ENCODE assay signal across 12 mouse cellular contexts in the genomic region with DNA sequence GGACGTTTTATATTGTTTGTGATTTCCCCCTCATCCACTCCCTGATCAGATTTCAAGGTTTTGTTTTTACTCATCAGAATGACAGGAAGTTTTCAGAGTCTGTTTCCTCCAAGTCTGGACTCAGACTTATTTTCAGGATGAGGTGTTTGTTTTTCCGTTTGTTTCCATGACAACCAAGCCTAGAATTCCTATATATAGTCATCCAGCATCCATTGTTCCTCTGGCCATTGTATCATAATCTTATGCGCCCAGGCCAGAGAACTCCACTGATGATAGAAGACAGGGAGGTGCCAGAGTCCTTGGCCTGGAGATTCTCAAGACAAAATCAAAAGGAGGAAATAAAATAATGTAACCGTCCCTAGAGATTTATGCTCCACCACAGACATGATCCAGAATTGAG.
A peak's percentile ranks its signal among the peaks of the same experiment; 100 is the strongest.
DNase-seq lines count a peak whose midpoint lies in the region; ATAC-seq and TF ChIP-seq lines count a peak whose summit lies in the region.
"Had no signal": no experiment of that assay in that cellular context is flagged by ENCODE, and none has a peak within 500 bp of the region (broad histone marks: within the 10 kb centered on the region; RNA-seq: fewer than 3 reads in every experiment).

No protein-coding gene starts in this region.

- H3K9me3 ChIP-seq in forebrain, embryonic 15.5 days = no peaks in the 10 kb centered on the region
- H3K9me3 ChIP-seq in forebrain, postnatal 0 days (ENCODE audit: low read length) = no peaks in the 10 kb centered on the region
- H3K9me3 ChIP-seq in liver, postnatal 0 days (ENCODE audit: low read length) = no peaks in the 10 kb centered on the region
- no peaks in the 10 kb centered on the region for H3K9me3 ChIP-seq in embryonic facial prominence, embryonic 13.5 days
- H3K9me3 ChIP-seq: embryonic facial prominence, embryonic 12.5 days had no signal

- no peak overlapping the region for H3K4me3 ChIP-seq in forebrain, embryonic 15.5 days
- no peak overlapping the region for H3K4me3 ChIP-seq in forebrain, postnatal 0 days (ENCODE audit: low read depth, low read length)
- no peak overlapping the region for H3K4me3 ChIP-seq in liver, adult 2 months (ENCODE audit: insufficient read depth, low read depth, low read length)
- no peak overlapping the region for H3K4me3 ChIP-seq in liver, postnatal 0 days (ENCODE audit: low read depth, low read length)
- H3K4me3 ChIP-seq in embryonic facial prominence, embryonic 13.5 days = no peak overlapping the region
- H3K4me3 ChIP-seq: embryonic facial prominence, embryonic 12.5 days had no signal

- ATAC-seq in forebrain, embryonic 15.5 days (replicated peaks) = no peak
- ATAC-seq in forebrain, postnatal 0 days = no peak
- ATAC-seq in liver, postnatal 0 days = no peak; the same call in 1 of the 2 replicates
- ATAC-seq in embryonic facial prominence, embryonic 13.5 days (ENCODE audit: insufficient number of reproducible peaks, insufficient read depth, low FRiP score, low TSS enrichment, low read depth) = no peak

- 0 out of 2 replicates have a peak overlapping the region, but pooled peaks have one; percentile 4 for H3K27ac ChIP-seq in forebrain, embryonic 15.5 days (replicated peaks)
- no peak overlapping the region for H3K27ac ChIP-seq in forebrain, postnatal 0 days (ENCODE audit: low read depth, low read length)
- no peak overlapping the region for H3K27ac ChIP-seq in liver, adult 2 months (replicated peaks; ENCODE audit: insufficient read depth, low read depth, low read length)
- no peak overlapping the region for H3K27ac ChIP-seq in liver, postnatal 0 days (ENCODE audit: low read depth)
- H3K27ac ChIP-seq in embryonic facial prominence, embryonic 13.5 days = peak overlapping the region; percentile 33; the same call in 1 of the 2 replicates

- no peak for TF ChIP-seq EP300 in liver, postnatal 0 days (IDR thresholded peaks at IDR 0.05; ENCODE audit: low read depth)

- no peak for TF ChIP-seq CTCF in forebrain, postnatal 0 days (IDR thresholded peaks at IDR 0.05; ENCODE audit: low read depth)
- no peak for TF ChIP-seq CTCF in liver, adult 2 months (IDR thresholded peaks at IDR 0.05; ENCODE audit: low read depth, low read length)
- no peak for TF ChIP-seq CTCF in liver, postnatal 0 days (IDR thresholded peaks at IDR 0.05; ENCODE audit: low read depth)

- no peak overlapping the region for H3K9ac ChIP-seq in forebrain, embryonic 15.5 days (replicated peaks)
- H3K9ac ChIP-seq in forebrain, postnatal 0 days = no peak overlapping the region
- H3K9ac ChIP-seq in liver, adult 2 months (ENCODE audit: low read depth, low read length) = no peak overlapping the region
- no peak overlapping the region for H3K9ac ChIP-seq in liver, postnatal 0 days (replicated peaks)
- no peak overlapping the region for H3K9ac ChIP-seq in embryonic facial prominence, embryonic 13.5 days
- H3K9ac ChIP-seq: embryonic facial prominence, embryonic 12.5 days had no signal

- TF ChIP-seq POLR2A in liver, adult 2 months (IDR thresholded peaks at IDR 0.05; ENCODE audit: extremely low read depth, insufficient read depth, low read length) = no peak

- peaks cover 15% of the 10 kb centered on the region for H3K4me1 ChIP-seq in forebrain, embryonic 15.5 days
- 0 out of 2 replicates have a peak, but pooled peaks cover 4% of the 10 kb centered on the region for H3K4me1 ChIP-seq in forebrain, postnatal 0 days (ENCODE audit: insufficient read depth)
- peaks cover 5% of the 10 kb centered on the region; the same call in 1 of the 2 replicates for H3K4me1 ChIP-seq in liver, adult 2 months (ENCODE audit: control insufficient read depth, insufficient read depth, low read length)
- peaks cover 4% of the 10 kb centered on the region for H3K4me1 ChIP-seq in liver, postnatal 0 days (ENCODE audit: insufficient read depth)
- H3K4me1 ChIP-seq in embryonic facial prominence, embryonic 13.5 days = peaks cover 40% of the 10 kb centered on the region

- H3K79me2 ChIP-seq in liver, adult 2 months (ENCODE audit: control insufficient read depth, insufficient read depth, low read length) = no peaks in the 10 kb centered on the region

- H3K27me3 ChIP-seq in forebrain, embryonic 15.5 days = no peaks in the 10 kb centered on the region
- H3K27me3 ChIP-seq in forebrain, postnatal 0 days (ENCODE audit: insufficient read depth, low read length) = no peaks in the 10 kb centered on the region
- H3K27me3 ChIP-seq in liver, adult 2 months (ENCODE audit: control insufficient read depth, insufficient read depth, low read length) = no peaks in the 10 kb centered on the region
- H3K27me3 ChIP-seq in liver, postnatal 0 days (ENCODE audit: insufficient read depth, low read length) = no peaks in the 10 kb centered on the region
- H3K27me3 ChIP-seq in embryonic facial prominence, embryonic 13.5 days = no peaks in the 10 kb centered on the region
- H3K27me3 ChIP-seq: embryonic facial prominence, embryonic 12.5 days had no signal

- intact Hi-C loops in left cerebral cortex, postnatal 10 days (cut with DNase I) = no loop called here

- 48% methylated on average over 4 of the region's 4 CpGs for WGBS in forebrain, embryonic 15.5 days
- WGBS in forebrain, postnatal 0 days = 43% methylated on average over 4 of the region's 4 CpGs
- WGBS in liver, adult 2 months = 70% methylated on average over 4 of the region's 4 CpGs
- WGBS in liver, postnatal 0 days (ENCODE audit: insufficient replicate concordance) = 65% methylated on average over 4 of the region's 4 CpGs
- 69% methylated on average over 4 of the region's 4 CpGs for WGBS in embryonic facial prominence, embryonic 13.5 days

- H3K36me3 ChIP-seq in forebrain, embryonic 15.5 days = peaks cover 20% of the 10 kb centered on the region
- peaks cover 10% of the 10 kb centered on the region; the same call in 1 of the 2 replicates for H3K36me3 ChIP-seq in forebrain, postnatal 0 days (ENCODE audit: insufficient read depth)
- no peaks in the 10 kb centered on the region for H3K36me3 ChIP-seq in liver, adult 2 months (ENCODE audit: control insufficient read depth, insufficient read depth, low read length)
- H3K36me3 ChIP-seq in liver, postnatal 0 days (replicated peaks; ENCODE audit: insufficient read depth, low read length) = no peaks in the 10 kb centered on the region
- H3K36me3 ChIP-seq in embryonic facial prominence, embryonic 13.5 days = peaks cover 26% of the 10 kb centered on the region

- DNase-seq in forebrain, postnatal 0 days = no peak
- DNase-seq in liver, adult 2 months (ENCODE audit: extremely low read depth, low read depth, low spot score) = peak; percentile 11
- DNase-seq in liver, postnatal 0 days = no peak
- DNase-seq in mesoderm, embryonic 11.5 days (ENCODE audit: low read depth, low spot score) = peak; percentile 43
- no peak for DNase-seq in left cerebral cortex, postnatal 10 days (ENCODE audit: extremely low spot score in 1 of 2, low spot score in 2 of 2)
- DNase-seq in frontal cortex, postnatal 36 days (ENCODE audit: low spot score in 2 of 2) = no peak
- DNase-seq: gastrocnemius, postnatal 36 days; liver; right cerebral cortex, adult 18-20 months had no signal

- H3K4me2 ChIP-seq in forebrain, embryonic 15.5 days (replicated peaks) = no peak overlapping the region
- H3K4me2 ChIP-seq in forebrain, postnatal 0 days (ENCODE audit: low read depth) = no peak overlapping the region
- H3K4me2 ChIP-seq in liver, postnatal 0 days (ENCODE audit: low read depth, low read length) = no peak overlapping the region
- no peak overlapping the region for H3K4me2 ChIP-seq in embryonic facial prominence, embryonic 13.5 days
- H3K4me2 ChIP-seq: embryonic facial prominence, embryonic 12.5 days had no signal

Comparison
In these comparisons a context has a peak if more than half of its experiments do, and no peak if none do; other contexts are left out.
1. H3K27ac ChIP-seq: peak in forebrain, embryonic 15.5 days (single experiment) and embryonic facial prominence, embryonic 13.5 days (single experiment); none in forebrain, postnatal 0 days (single experiment), liver, adult 2 months (single experiment) and liver, postnatal 0 days (single experiment).
2. DNase-seq: peak in liver, adult 2 months (single experiment) and mesoderm, embryonic 11.5 days (single experiment); none in forebrain, postnatal 0 days (single experiment), liver, postnatal 0 days (single experiment), left cerebral cortex, postnatal 10 days (0 of 2) and frontal cortex, postnatal 36 days (0 of 2).